Mouse (Mus musculus): Measurements from ENCODE around the gene C1qtnf1. TPM values are rescaled to one million over a fixed set of nuclear protein-coding genes. Genes with fewer than 3 reads are reported as not detected.

C1qtnf1 gene
- polyA plus RNA-seq, 1 experiment from 2014 or later = 12.1 TPM

- H3K27me3 ChIP-seq = no peaks in the 10 kb centered on the region
- ATAC-seq (ENCODE audit: insufficient number of reproducible peaks, low FRiP score, low TSS enrichment, low read depth) = no peak
- 0 out of 2 replicates have a peak overlapping the region, but pooled peaks have one; percentile 66 for H3K4me2 ChIP-seq
- peak overlapping the region; percentile 73; the same call in 1 of the 2 replicates for H3K27ac ChIP-seq
- 39% methylated on average over 3 of the region's 3 CpGs for WGBS
- H3K9me3 ChIP-seq = no peaks in the 10 kb centered on the region
- no peak overlapping the region for H3K9ac ChIP-seq
- H3K4me1 ChIP-seq = peaks cover 79% of the 10 kb centered on the region
- H3K4me3 ChIP-seq = no peak overlapping the region
- no peaks in the 10 kb centered on the region for H3K36me3 ChIP-seq
Observed at GRCm38 (mm10) chr11:118427266-118427779, 680 bp upstream of the C1qtnf1 start.

DNA sequence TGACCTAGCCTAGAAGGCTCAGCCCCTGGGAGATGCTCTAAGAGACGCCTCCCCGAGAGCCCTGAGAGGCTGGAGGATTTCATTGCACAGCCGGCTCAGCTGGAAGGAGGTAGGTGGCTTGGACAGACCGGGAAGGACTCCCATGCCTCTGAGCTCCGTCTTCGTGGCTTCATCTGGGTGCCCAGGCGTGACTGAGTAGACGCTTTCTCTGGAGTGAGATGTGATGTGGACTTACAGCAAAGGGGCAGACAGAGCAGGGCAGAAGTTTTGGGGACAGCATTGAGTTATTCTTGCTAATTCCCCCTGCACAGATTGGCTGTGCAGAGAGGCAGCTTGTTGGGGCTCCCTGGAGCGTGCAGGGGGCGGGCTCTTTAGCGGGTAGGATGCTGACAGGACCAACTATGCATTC is 461 bp downstream of the C1qtnf1 start:
- no peak for ATAC-seq (ENCODE audit: insufficient number of reproducible peaks, low FRiP score, low TSS enrichment, low read depth)

DNA sequence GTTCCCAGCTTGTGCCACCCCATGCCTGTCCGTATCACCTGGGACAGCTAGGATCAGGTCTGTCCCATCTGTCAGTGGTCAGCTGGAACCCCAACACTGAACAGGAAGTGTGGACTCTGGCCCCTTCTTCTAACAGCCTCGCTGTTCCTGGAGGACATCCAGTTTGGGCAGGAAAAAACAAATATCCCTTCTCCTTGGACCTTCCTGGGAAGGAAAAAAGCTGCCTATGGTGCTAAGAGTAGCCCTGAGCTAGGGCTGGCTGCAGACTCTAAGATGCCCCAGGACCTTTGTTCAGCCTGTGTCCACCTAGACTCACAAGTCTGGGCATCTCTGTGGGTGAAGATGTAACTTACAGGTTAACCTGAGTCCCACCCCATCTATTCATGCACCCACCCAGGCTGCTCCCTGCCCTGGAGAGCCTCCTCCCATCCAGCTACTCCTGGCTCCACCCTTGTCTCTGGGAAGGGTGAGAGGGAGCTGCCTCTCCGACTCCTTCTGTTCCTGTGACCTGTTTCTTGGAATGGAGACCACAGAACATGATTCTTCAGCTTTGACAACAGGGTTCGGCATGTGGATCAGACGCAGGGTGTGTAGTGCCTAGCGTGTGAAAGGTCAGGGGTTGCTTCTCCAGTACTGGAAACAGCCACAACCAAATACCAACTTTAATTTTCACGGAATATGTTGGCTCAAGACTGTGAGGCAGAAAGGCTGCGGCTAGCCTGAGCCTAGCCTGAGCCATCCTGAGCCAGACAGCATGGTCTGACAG is 1.1 kb downstream of the C1qtnf1 start:
- Histone ChIP-seq H3K9me3 (no peaks in the 10 kb centered on the region), H3K4me2 (peak overlapping the region; percentile 66), H3K27me3 (no peaks in the 10 kb centered on the region), H3K4me3 (peak overlapping the region; percentile 45), H3K4me1 (peaks cover 78% of the 10 kb centered on the region), H3K36me3 (no peaks in the 10 kb centered on the region), H3K9ac (peak overlapping the region; percentile 28; the same call in 1 of the 2 replicates), H3K27ac (peak overlapping the region; percentile 73)
- ATAC-seq (ENCODE audit: insufficient number of reproducible peaks, low FRiP score, low TSS enrichment, low read depth) = no peak
- WGBS = 48% methylated on average over 8 of the region's 8 CpGs

More for the DNA sequence above, 461 bp downstream of the C1qtnf1 start:
- H3K27ac ChIP-seq = peak overlapping the region; percentile 73
- H3K36me3 ChIP-seq = no peaks in the 10 kb centered on the region
- peak overlapping the region; percentile 45 for H3K4me3 ChIP-seq
- H3K27me3 ChIP-seq = no peaks in the 10 kb centered on the region
- peak overlapping the region; percentile 42 for H3K9ac ChIP-seq
- WGBS = 9% methylated on average over 11 of the region's 11 CpGs
- H3K9me3 ChIP-seq = no peaks in the 10 kb centered on the region
- peak overlapping the region; percentile 66 for H3K4me2 ChIP-seq
- H3K4me1 ChIP-seq = peaks cover 78% of the 10 kb centered on the region

DNA sequence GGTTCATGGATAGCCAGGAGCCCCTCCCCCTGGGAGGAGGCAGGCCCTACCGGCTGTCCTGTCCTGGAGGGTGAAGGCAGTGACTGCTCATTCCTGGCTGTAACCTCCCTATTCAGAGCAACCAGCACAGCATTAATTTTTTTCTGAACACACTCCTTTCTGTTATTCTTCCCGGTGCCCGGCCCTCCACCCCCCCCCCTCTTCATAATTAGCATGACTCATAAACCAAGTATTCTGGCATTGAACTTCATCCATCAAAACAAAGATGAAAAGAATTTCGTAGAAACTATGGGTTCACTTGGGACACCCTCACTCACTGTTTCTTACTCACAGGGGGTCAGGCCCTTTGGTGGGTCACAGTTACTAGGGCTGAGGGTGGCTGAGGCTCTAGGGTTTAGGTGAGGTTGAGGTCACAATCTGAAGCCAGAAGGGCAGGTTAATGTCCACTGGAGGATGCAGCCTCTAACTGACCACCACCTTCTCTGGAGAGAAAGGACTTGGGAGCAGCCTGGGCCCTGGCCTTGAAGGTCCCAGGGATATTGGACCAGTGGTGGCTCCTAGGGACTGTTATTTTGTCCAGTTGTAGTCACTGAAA is 2.4 kb downstream of the C1qtnf1 start:
- H3K9ac ChIP-seq = no peak overlapping the region
- H3K9me3 ChIP-seq = no peaks in the 10 kb centered on the region
- H3K36me3 ChIP-seq = no peaks in the 10 kb centered on the region
- H3K27me3 ChIP-seq = no peaks in the 10 kb centered on the region
- no peak overlapping the region for H3K27ac ChIP-seq
- H3K4me1 ChIP-seq = peaks cover 71% of the 10 kb centered on the region
- H3K4me2 ChIP-seq = peak overlapping the region; percentile 66
- no peak overlapping the region for H3K4me3 ChIP-seq
- WGBS = 18% methylated on average over 4 of the region's 4 CpGs
- ATAC-seq (ENCODE audit: insufficient number of reproducible peaks, low FRiP score, low TSS enrichment, low read depth) = no peak

DNA sequence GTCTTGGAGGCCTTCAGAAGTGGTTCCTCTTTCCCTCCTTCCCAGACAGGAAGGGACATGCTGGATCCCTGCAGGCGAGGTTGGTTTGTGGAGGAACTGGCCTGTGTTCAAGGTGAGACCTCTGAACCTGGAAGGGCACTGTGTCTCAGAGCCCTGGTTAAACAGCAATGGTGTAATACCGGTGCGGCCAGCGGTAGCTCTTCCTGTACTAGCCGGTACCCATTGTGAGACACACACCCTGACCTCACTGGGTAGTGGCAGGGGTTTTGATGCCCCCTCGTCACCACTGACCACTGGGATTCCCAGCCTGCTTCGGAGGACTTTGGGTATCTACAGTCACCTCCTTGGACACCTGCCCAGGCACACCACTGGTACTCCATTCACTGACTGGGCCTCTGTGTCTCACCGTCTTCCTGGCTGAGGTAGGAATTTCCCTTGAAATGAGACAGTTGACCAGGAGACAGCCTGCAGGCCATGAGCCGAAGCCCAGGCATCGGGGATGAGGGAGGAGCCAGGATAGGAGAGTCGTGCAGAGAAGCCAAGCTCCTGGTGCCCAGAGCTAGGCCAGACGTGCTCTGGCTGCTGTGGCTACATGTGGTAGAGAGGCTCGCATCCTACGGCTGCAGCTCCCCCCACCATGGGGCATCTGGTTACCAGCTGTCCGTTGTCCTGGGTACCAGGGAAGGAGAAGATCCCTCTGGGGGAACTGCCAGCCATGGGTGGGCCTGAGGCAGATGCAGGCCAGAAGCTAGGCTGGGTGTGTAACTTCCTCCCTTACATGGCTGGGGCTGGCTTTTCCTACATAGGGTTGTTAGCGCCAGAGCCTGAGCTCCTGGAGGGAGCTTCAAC is 3.3 kb downstream of the C1qtnf1 start:
- WGBS = 57% methylated on average over 16 of the region's 16 CpGs
- Histone ChIP-seq H3K4me2 (no peak overlapping the region), H3K9me3 (no peaks in the 10 kb centered on the region), H3K4me3 (no peak overlapping the region), H3K27ac (peak overlapping the region; percentile 47), H3K4me1 (peaks cover 76% of the 10 kb centered on the region), H3K9ac (no peak overlapping the region), H3K27me3 (no peaks in the 10 kb centered on the region), H3K36me3 (no peaks in the 10 kb centered on the region)
- ATAC-seq (ENCODE audit: insufficient number of reproducible peaks, low FRiP score, low TSS enrichment, low read depth) = no peak

- Histone ChIP-seq H3K9ac (no peak overlapping the region), H3K4me2 (peak overlapping the region; percentile 41), H3K4me3 (peak overlapping the region; percentile 15; the same call in 1 of the 2 replicates), H3K9me3 (no peaks in the 10 kb centered on the region), H3K27ac (peak overlapping the region; percentile 43; the same call in 1 of the 2 replicates), H3K27me3 (no peaks in the 10 kb centered on the region), H3K4me1 (peaks cover 72% of the 10 kb centered on the region), H3K36me3 (no peaks in the 10 kb centered on the region)
- WGBS = 65% methylated on average over 10 of the region's 10 CpGs
- no peak for ATAC-seq (ENCODE audit: insufficient number of reproducible peaks, low FRiP score, low TSS enrichment, low read depth)
Observed at GRCm38 (mm10) chr11:118433398-118433868, 5.4 kb downstream of the C1qtnf1 start.

DNA sequence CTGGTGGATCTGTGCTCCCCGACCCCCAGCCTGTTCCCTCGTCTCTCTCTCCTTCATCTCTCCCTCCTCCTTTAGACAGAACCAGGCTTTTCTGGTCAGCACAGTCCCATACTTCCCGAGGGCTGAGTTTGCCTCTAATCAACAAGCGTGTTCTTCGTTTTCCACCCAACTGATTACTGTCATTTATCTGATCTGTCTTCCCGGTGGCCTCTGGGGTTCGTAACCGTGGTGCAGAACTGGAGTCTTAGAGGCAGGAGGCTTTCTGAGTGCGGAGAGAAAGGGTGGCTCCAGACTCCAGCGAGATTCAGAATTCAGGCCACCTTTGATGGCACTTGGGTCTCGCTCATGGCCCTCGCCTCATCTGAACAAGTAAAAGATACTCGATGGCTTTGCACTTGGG is 6.1 kb downstream of the C1qtnf1 start:
- H3K9me3 ChIP-seq = no peaks in the 10 kb centered on the region
- peak overlapping the region; percentile 43; the same call in 1 of the 2 replicates for H3K27ac ChIP-seq
- peak overlapping the region; percentile 41 for H3K4me2 ChIP-seq
- H3K4me3 ChIP-seq = peak overlapping the region; percentile 15; the same call in 1 of the 2 replicates
- no peak for ATAC-seq (ENCODE audit: insufficient number of reproducible peaks, low FRiP score, low TSS enrichment, low read depth)
- no peaks in the 10 kb centered on the region for H3K36me3 ChIP-seq
- H3K9ac ChIP-seq = no peak overlapping the region
- H3K27me3 ChIP-seq = no peaks in the 10 kb centered on the region
- WGBS = 37% methylated on average over 13 of the region's 13 CpGs
- peaks cover 72% of the 10 kb centered on the region for H3K4me1 ChIP-seq

GRCm38 (mm10) chr11:118436471-118436935 is 8.5 kb downstream of the C1qtnf1 start:
- no peak for ATAC-seq (ENCODE audit: insufficient number of reproducible peaks, low FRiP score, low TSS enrichment, low read depth)
- no peak overlapping the region for H3K4me3 ChIP-seq
- H3K9me3 ChIP-seq = no peaks in the 10 kb centered on the region

GRCm38 (mm10) chr11:118438665-118439414 is 10.8 kb downstream of the C1qtnf1 start:
- Histone ChIP-seq H3K4me1 (peaks cover 36% of the 10 kb centered on the region), H3K27ac (peak overlapping the region; percentile 17; the same call in 1 of the 2 replicates), H3K27me3 (0 out of 2 replicates have a peak, but pooled peaks cover 3% of the 10 kb centered on the region), H3K9me3 (no peaks in the 10 kb centered on the region), H3K36me3 (no peaks in the 10 kb centered on the region), H3K4me2 (no peak overlapping the region), H3K9ac (no peak overlapping the region), H3K4me3 (no peak overlapping the region)
- 31% methylated on average over 11 of the region's 11 CpGs for WGBS
- no peak for ATAC-seq (ENCODE audit: insufficient number of reproducible peaks, low FRiP score, low TSS enrichment, low read depth)

More at GRCm38 (mm10) chr11:118436471-118436935, 8.5 kb downstream of the C1qtnf1 start:
- H3K4me2 ChIP-seq = no peak overlapping the region
- no peaks in the 10 kb centered on the region for H3K27me3 ChIP-seq
- no peaks in the 10 kb centered on the region for H3K36me3 ChIP-seq
- 35% methylated on average over 6 of the region's 6 CpGs for WGBS
- H3K9ac ChIP-seq = no peak overlapping the region
- no peak overlapping the region for H3K27ac ChIP-seq
- peaks cover 54% of the 10 kb centered on the region for H3K4me1 ChIP-seq

- Histone ChIP-seq H3K4me2 (no peak overlapping the region), H3K4me1 (peaks cover 19% of the 10 kb centered on the region), H3K36me3 (0 out of 2 replicates have a peak, but pooled peaks cover 3% of the 10 kb centered on the region), H3K9me3 (no peaks in the 10 kb centered on the region), H3K27ac (no peak overlapping the region), H3K4me3 (no peak overlapping the region), H3K27me3 (0 out of 2 replicates have a peak, but pooled peaks cover 4% of the 10 kb centered on the region), H3K9ac (no peak overlapping the region)
- 69% methylated on average over 13 of the region's 13 CpGs for WGBS
- no peak for ATAC-seq (ENCODE audit: insufficient number of reproducible peaks, low FRiP score, low TSS enrichment, low read depth)
Observed at GRCm38 (mm10) chr11:118442691-118443090, 14.7 kb downstream of the C1qtnf1 start.
